ENCODE assay signal across 33 mouse cellular contexts in genomic region chr9:91400482-91401093, GRCm38 (mm10). TPM values are rescaled to one million over a fixed set of nuclear protein-coding genes. Genes with fewer than 3 reads are reported as not detected.
DNase-seq lines count a peak whose midpoint lies in the region; ATAC-seq and TF ChIP-seq lines count a peak whose summit lies in the region.
"Had no signal": no experiment of that assay in that cellular context is flagged by ENCODE, and none has a peak within 500 bp of the region (broad histone marks: within the 10 kb centered on the region; RNA-seq: fewer than 3 reads in every experiment).

No protein-coding gene starts in this region.

- no peak for DNase-seq in hindbrain, embryonic 14.5 days (ENCODE audit: low spot score)
- peak; percentile 63 for DNase-seq in midbrain, postnatal 0 days (ENCODE audit: low spot score)
- DNase-seq in adrenal gland, adult (ENCODE audit: inconsistent age in 2 of 2, low spot score in 1 of 2), result no peak
- DNase-seq: adrenal gland, postnatal 14 days; cerebellum, adult 11-12 months; cerebellum, adult 9-11 months; gastrocnemius, adult 2 months; gastrocnemius, postnatal 36 days; heart, postnatal 14 days; kidney, adult 2 months; kidney, postnatal 36 days; liver, postnatal 0 days; lung, postnatal 36 days; right cerebral cortex, postnatal 25 days had no signal

- H3K36me3 ChIP-seq in forebrain, embryonic 12.5 days (replicated peaks), result no peaks in the 10 kb centered on the region
- H3K36me3 ChIP-seq in forebrain, embryonic 16.5 days (ENCODE audit: control insufficient read depth, insufficient read depth), result no peaks in the 10 kb centered on the region
- H3K36me3 ChIP-seq in hindbrain, embryonic 14.5 days (replicated peaks; ENCODE audit: control insufficient read depth, insufficient read depth), result no peaks in the 10 kb centered on the region
- H3K36me3 ChIP-seq in hindbrain, embryonic 12.5 days, result no peaks in the 10 kb centered on the region
- no peaks in the 10 kb centered on the region for H3K36me3 ChIP-seq in midbrain, postnatal 0 days (ENCODE audit: insufficient read depth, low read length)
- H3K36me3 ChIP-seq in midbrain, embryonic 13.5 days, result no peaks in the 10 kb centered on the region
- H3K36me3 ChIP-seq: hindbrain, embryonic 15.5 days; intestine, embryonic 15.5 days; liver, embryonic 12.5 days; midbrain, embryonic 12.5 days; stomach, embryonic 15.5 days had no signal

- no peak overlapping the region for H3K9ac ChIP-seq in forebrain, embryonic 12.5 days
- H3K9ac ChIP-seq in forebrain, embryonic 16.5 days (replicated peaks; ENCODE audit: low read depth, low read length), result no peak overlapping the region
- no peak overlapping the region for H3K9ac ChIP-seq in hindbrain, embryonic 14.5 days
- no peak overlapping the region for H3K9ac ChIP-seq in hindbrain, embryonic 12.5 days
- H3K9ac ChIP-seq in midbrain, postnatal 0 days (replicated peaks; ENCODE audit: low read length, poor library complexity, severe bottlenecking), result no peak overlapping the region
- no peak overlapping the region for H3K9ac ChIP-seq in midbrain, embryonic 13.5 days (replicated peaks)
- H3K9ac ChIP-seq: hindbrain, embryonic 15.5 days; intestine, embryonic 15.5 days; liver, embryonic 12.5 days; liver, postnatal 0 days; midbrain, embryonic 12.5 days; stomach, embryonic 15.5 days had no signal

- TF ChIP-seq CTCF in midbrain, postnatal 0 days (IDR thresholded peaks at IDR 0.05), result no peak

- 0 out of 2 replicates have a peak, but pooled peaks cover 6% of the 10 kb centered on the region for H3K4me1 ChIP-seq in forebrain, embryonic 12.5 days
- no peaks in the 10 kb centered on the region for H3K4me1 ChIP-seq in forebrain, embryonic 16.5 days (replicated peaks; ENCODE audit: control insufficient read depth, insufficient read depth, low read length)
- H3K4me1 ChIP-seq in hindbrain, embryonic 14.5 days (replicated peaks; ENCODE audit: control insufficient read depth, insufficient read depth, low read length), result no peaks in the 10 kb centered on the region
- no peaks in the 10 kb centered on the region for H3K4me1 ChIP-seq in hindbrain, embryonic 12.5 days
- H3K4me1 ChIP-seq in midbrain, postnatal 0 days (ENCODE audit: insufficient read depth, low read length), result no peaks in the 10 kb centered on the region
- 0 out of 2 replicates have a peak, but pooled peaks cover 6% of the 10 kb centered on the region for H3K4me1 ChIP-seq in midbrain, embryonic 13.5 days (replicated peaks)
- H3K4me1 ChIP-seq: hindbrain, embryonic 15.5 days; intestine, embryonic 15.5 days; liver, embryonic 12.5 days; stomach, embryonic 15.5 days had no signal

- no peak overlapping the region for H3K4me3 ChIP-seq in forebrain, embryonic 12.5 days (replicated peaks)
- H3K4me3 ChIP-seq in forebrain, embryonic 16.5 days (replicated peaks; ENCODE audit: low read length), result no peak overlapping the region
- no peak overlapping the region for H3K4me3 ChIP-seq in hindbrain, embryonic 14.5 days (replicated peaks; ENCODE audit: low read length)
- no peak overlapping the region for H3K4me3 ChIP-seq in hindbrain, embryonic 12.5 days
- no peak overlapping the region for H3K4me3 ChIP-seq in midbrain, postnatal 0 days (ENCODE audit: low read depth, low read length)
- H3K4me3 ChIP-seq in midbrain, embryonic 13.5 days (replicated peaks), result no peak overlapping the region
- H3K4me3 ChIP-seq: gastrocnemius, adult 2 months; hindbrain, embryonic 15.5 days; intestine, embryonic 15.5 days; layer of hippocampus, adult 2 months; left cerebral cortex, adult 2 months; liver, embryonic 12.5 days; midbrain, embryonic 12.5 days; myocyte; stomach, embryonic 15.5 days had no signal

- H3K9me3 ChIP-seq in forebrain, embryonic 12.5 days, result no peaks in the 10 kb centered on the region
- no peaks in the 10 kb centered on the region for H3K9me3 ChIP-seq in forebrain, embryonic 16.5 days (ENCODE audit: control insufficient read depth, low read length)
- no peaks in the 10 kb centered on the region for H3K9me3 ChIP-seq in hindbrain, embryonic 14.5 days (ENCODE audit: control insufficient read depth, low read length)
- H3K9me3 ChIP-seq in hindbrain, embryonic 12.5 days (replicated peaks), result no peaks in the 10 kb centered on the region
- H3K9me3 ChIP-seq in midbrain, postnatal 0 days (ENCODE audit: low read length), result no peaks in the 10 kb centered on the region
- H3K9me3 ChIP-seq in midbrain, embryonic 13.5 days, result no peaks in the 10 kb centered on the region
- H3K9me3 ChIP-seq: hindbrain, embryonic 15.5 days; intestine, embryonic 15.5 days; liver, embryonic 12.5 days; midbrain, embryonic 12.5 days; stomach, embryonic 15.5 days had no signal

- no peak overlapping the region for H3K4me2 ChIP-seq in forebrain, embryonic 12.5 days
- no peak overlapping the region for H3K4me2 ChIP-seq in forebrain, embryonic 16.5 days (ENCODE audit: low read length)
- H3K4me2 ChIP-seq in hindbrain, embryonic 14.5 days (replicated peaks), result no peak overlapping the region
- H3K4me2 ChIP-seq in hindbrain, embryonic 12.5 days (replicated peaks), result no peak overlapping the region
- H3K4me2 ChIP-seq in midbrain, postnatal 0 days (ENCODE audit: low read depth, low read length, poor library complexity, severe bottlenecking), result no peak overlapping the region
- H3K4me2 ChIP-seq in midbrain, embryonic 13.5 days (replicated peaks), result no peak overlapping the region
- H3K4me2 ChIP-seq: hindbrain, embryonic 15.5 days; intestine, embryonic 15.5 days; liver, embryonic 12.5 days; midbrain, embryonic 12.5 days; stomach, embryonic 15.5 days had no signal

- peak; percentile 44; the same call in 1 of the 2 replicates for ATAC-seq in forebrain, embryonic 12.5 days (ENCODE audit: low FRiP score)
- ATAC-seq in forebrain, embryonic 16.5 days, result no peak
- 0 out of 2 replicates have a peak, but pooled peaks have one; percentile 41 for ATAC-seq in hindbrain, embryonic 14.5 days (ENCODE audit: low FRiP score)
- no peak for ATAC-seq in hindbrain, embryonic 12.5 days (ENCODE audit: low FRiP score)
- ATAC-seq in midbrain, postnatal 0 days (ENCODE audit: low FRiP score), result no peak
- ATAC-seq in midbrain, embryonic 13.5 days, result no peak
- ATAC-seq: intestine, embryonic 15.5 days; liver, embryonic 12.5 days; liver, postnatal 0 days; Patski had no signal

- H3K27ac ChIP-seq in forebrain, embryonic 12.5 days, result peak overlapping the region; percentile 31; the same call in 1 of the 2 replicates
- no peak overlapping the region for H3K27ac ChIP-seq in forebrain, embryonic 16.5 days (ENCODE audit: low read length)
- no peak overlapping the region for H3K27ac ChIP-seq in hindbrain, embryonic 14.5 days
- H3K27ac ChIP-seq in hindbrain, embryonic 12.5 days, result no peak overlapping the region
- no peak overlapping the region for H3K27ac ChIP-seq in midbrain, postnatal 0 days (ENCODE audit: low read depth, low read length)
- no peak overlapping the region for H3K27ac ChIP-seq in midbrain, embryonic 13.5 days
- H3K27ac ChIP-seq: gastrocnemius, adult 2 months; hindbrain, embryonic 15.5 days; intestine, embryonic 15.5 days; layer of hippocampus, adult 2 months; left cerebral cortex, adult 2 months; liver, embryonic 12.5 days; midbrain, embryonic 12.5 days; stomach, embryonic 15.5 days had no signal

- peaks cover 91% of the 10 kb centered on the region for H3K27me3 ChIP-seq in forebrain, embryonic 12.5 days
- peaks cover 82% of the 10 kb centered on the region for H3K27me3 ChIP-seq in forebrain, embryonic 16.5 days (replicated peaks; ENCODE audit: control insufficient read depth, insufficient read depth, low read length)
- peaks cover 98% of the 10 kb centered on the region for H3K27me3 ChIP-seq in hindbrain, embryonic 14.5 days (ENCODE audit: control insufficient read depth, insufficient read depth, low read length)
- H3K27me3 ChIP-seq in hindbrain, embryonic 12.5 days, result peaks cover 94% of the 10 kb centered on the region
- H3K27me3 ChIP-seq in midbrain, postnatal 0 days (ENCODE audit: insufficient read depth, low read length), result peaks cover 89% of the 10 kb centered on the region
- peaks cover 97% of the 10 kb centered on the region for H3K27me3 ChIP-seq in midbrain, embryonic 13.5 days

- WGBS in forebrain, embryonic 12.5 days, result 6% methylated on average over 8 of the region's 8 CpGs
- WGBS in forebrain, embryonic 16.5 days, result 15% methylated on average over 8 of the region's 8 CpGs
- WGBS in hindbrain, embryonic 14.5 days, result 8% methylated on average over 8 of the region's 8 CpGs
- WGBS in hindbrain, embryonic 12.5 days, result 12% methylated on average over 8 of the region's 8 CpGs
- WGBS in midbrain, postnatal 0 days, result 14% methylated on average over 8 of the region's 8 CpGs
- WGBS in midbrain, embryonic 13.5 days, result 7% methylated on average over 8 of the region's 8 CpGs

RNA-seq across cellular contexts. Expression of gene Zic1, which starts 35.0 kb away (rescaled TPM):
- 13.9 and 14.4 TPM in 2 replicates for polyA plus RNA-seq in forebrain, embryonic 12.5 days (2016; fragmentation: Nextera tagmentation; extraction: Ambion mirVana)
- polyA plus RNA-seq in forebrain, embryonic 16.5 days (2015; fragmentation: Nextera tagmentation; extraction: Ambion mirVana), result 4.5 and 8.0 TPM in 2 replicates
- 21.4 and 25.1 TPM in 2 replicates for polyA plus RNA-seq in hindbrain, embryonic 14.5 days (2014; fragmentation: Nextera tagmentation; extraction: Ambion mirVana)
- polyA plus RNA-seq in hindbrain, embryonic 12.5 days (2016; fragmentation: Nextera tagmentation; extraction: Ambion mirVana), result 17.0 and 17.9 TPM in 2 replicates
- 91.8 and 146 TPM in 2 replicates for total RNA-seq in midbrain, postnatal 0 days (2014; rRNA removed)
- 4.1 and 8.2 TPM in 2 replicates for polyA plus RNA-seq in midbrain, postnatal 0 days (2015; fragmentation: Nextera tagmentation; extraction: Ambion mirVana)
- 14.8 and 16.4 TPM in 2 replicates for polyA plus RNA-seq in midbrain, embryonic 13.5 days (2015; fragmentation: Nextera tagmentation; extraction: Ambion mirVana)
- total RNA-seq: adrenal gland, postnatal 14 days; heart, postnatal 14 days; megakaryocyte, adult 5-6 weeks; MEL; neutrophil, adult 5-6 weeks had no signal
- polyA plus RNA-seq: heart, embryonic 14.5 days; intestine, embryonic 15.5 days; kidney, adult 2 months; kidney, embryonic 16.5 days; liver, embryonic 12.5 days; liver, postnatal 0 days; lung, embryonic 16.5 days; Patski had no signal

RNA-seq across cellular contexts. Expression of gene Zic4, which starts 38.4 kb away (rescaled TPM):
- 56.4 and 60.5 TPM in 2 replicates for polyA plus RNA-seq in forebrain, embryonic 12.5 days (2016; fragmentation: Nextera tagmentation; extraction: Ambion mirVana)
- polyA plus RNA-seq in forebrain, embryonic 16.5 days (2015; fragmentation: Nextera tagmentation; extraction: Ambion mirVana), result 28.3 and 47.6 TPM in 2 replicates
- polyA plus RNA-seq in hindbrain, embryonic 14.5 days (2014; fragmentation: Nextera tagmentation; extraction: Ambion mirVana), result 47.8 and 54.9 TPM in 2 replicates
- polyA plus RNA-seq in hindbrain, embryonic 12.5 days (2016; fragmentation: Nextera tagmentation; extraction: Ambion mirVana), result 54.0 and 55.0 TPM in 2 replicates
- 54.7 and 73.4 TPM in 2 replicates for total RNA-seq in midbrain, postnatal 0 days (2014; rRNA removed)
- 22.2 and 33.5 TPM in 2 replicates for polyA plus RNA-seq in midbrain, postnatal 0 days (2015; fragmentation: Nextera tagmentation; extraction: Ambion mirVana)
- 53.2 and 56.6 TPM in 2 replicates for polyA plus RNA-seq in midbrain, embryonic 13.5 days (2015; fragmentation: Nextera tagmentation; extraction: Ambion mirVana)
- total RNA-seq: adrenal gland, postnatal 14 days; gastrocnemius, adult 2 months; heart, postnatal 14 days; megakaryocyte, adult 5-6 weeks; MEL; neutrophil, adult 5-6 weeks had no signal
- polyA plus RNA-seq: heart, embryonic 14.5 days; intestine, embryonic 15.5 days; kidney, adult 2 months; kidney, embryonic 16.5 days; liver, embryonic 12.5 days; liver, postnatal 0 days; lung, embryonic 16.5 days; Patski had no signal

Comparison
In these comparisons a context has a peak if more than half of its experiments do, and no peak if none do; other contexts are left out.
1. ATAC-seq: peak in forebrain, embryonic 12.5 days (single experiment) and hindbrain, embryonic 14.5 days (single experiment); none in forebrain, embryonic 16.5 days (single experiment), hindbrain, embryonic 12.5 days (single experiment), midbrain, postnatal 0 days (single experiment) and midbrain, embryonic 13.5 days (single experiment).